Mouse (Mus musculus) neural tube, embryonic 12.5 days (tissue): Measurements from ENCODE around the gene Bax. TPM values are rescaled to one million over a fixed set of nuclear protein-coding genes. Genes with fewer than 3 reads are reported as not detected.
A peak's percentile ranks its signal among the peaks of the same experiment; 100 is the strongest.

ENCODE experiments used
- ATAC-seq: fragments of 200-750 bp; cut with Nextera tagmentation; 2 replicates; pipeline ENCODE4 v1.8.0; 2017; ENCODE audit warnings: low read depth, mild to moderate bottlenecking, moderate TSS enrichment, moderate library complexity; ENCODE audit not compliant: low FRiP score
- H3K27ac ChIP-seq: fragments of 300-500 bp; sonication (generic); 2 replicates; pipeline ENCODE4 v1.5.1; 2016
- H3K27me3 ChIP-seq: fragments of 300-500 bp; sonication (generic); replicated peaks from 2 replicates; pipeline ENCODE4 v1.6.1; 2016; ENCODE audit warnings: mild to moderate bottlenecking
- H3K36me3 ChIP-seq: fragments of 300-500 bp; sonication (generic); 2 replicates; pipeline ENCODE4 v1.6.1; 2016; ENCODE audit warnings: mild to moderate bottlenecking
- H3K4me1 ChIP-seq: fragments of 300-500 bp; sonication (generic); 2 replicates; pipeline ENCODE4 v1.6.1; 2016
- H3K4me2 ChIP-seq: fragments of 300-500 bp; sonication (generic); replicated peaks from 2 replicates; pipeline ENCODE4 v1.6.1; 2016; ENCODE audit warnings: mild to moderate bottlenecking
- H3K4me3 ChIP-seq: fragments of 300-500 bp; sonication (generic); 2 replicates; pipeline ENCODE4 v1.5.1; 2016
- H3K9ac ChIP-seq: fragments of 300-500 bp; sonication (generic); 2 replicates; pipeline ENCODE4 v1.6.1; 2016; ENCODE audit warnings: mild to moderate bottlenecking
- H3K9me3 ChIP-seq: fragments of 300-500 bp; sonication (generic); 2 replicates; pipeline ENCODE4 v1.6.1; 2016; ENCODE audit warnings: mild to moderate bottlenecking
- WGBS: fragments of 180-500 bp; shearing (Covaris S2); methylation state at CpG from one replicate; pipeline ENCODE4 v1.1.7; 2016; 5-methylcytosine and 5-hydroxymethylcytosine counted together
- polyA plus RNA-seq: library from polyadenylated mRNA; unstranded; fragments of >200 nt; fragmentation: Nextera tagmentation; extraction: Ambion mirVana; gene quantifications from 2 replicates; pipeline ENCODE4 v1.2.1, GENCODE M21; 2016

Bax gene
- polyA plus RNA-seq, 1 experiment from 2014 or later, result 262 TPM

DNA sequence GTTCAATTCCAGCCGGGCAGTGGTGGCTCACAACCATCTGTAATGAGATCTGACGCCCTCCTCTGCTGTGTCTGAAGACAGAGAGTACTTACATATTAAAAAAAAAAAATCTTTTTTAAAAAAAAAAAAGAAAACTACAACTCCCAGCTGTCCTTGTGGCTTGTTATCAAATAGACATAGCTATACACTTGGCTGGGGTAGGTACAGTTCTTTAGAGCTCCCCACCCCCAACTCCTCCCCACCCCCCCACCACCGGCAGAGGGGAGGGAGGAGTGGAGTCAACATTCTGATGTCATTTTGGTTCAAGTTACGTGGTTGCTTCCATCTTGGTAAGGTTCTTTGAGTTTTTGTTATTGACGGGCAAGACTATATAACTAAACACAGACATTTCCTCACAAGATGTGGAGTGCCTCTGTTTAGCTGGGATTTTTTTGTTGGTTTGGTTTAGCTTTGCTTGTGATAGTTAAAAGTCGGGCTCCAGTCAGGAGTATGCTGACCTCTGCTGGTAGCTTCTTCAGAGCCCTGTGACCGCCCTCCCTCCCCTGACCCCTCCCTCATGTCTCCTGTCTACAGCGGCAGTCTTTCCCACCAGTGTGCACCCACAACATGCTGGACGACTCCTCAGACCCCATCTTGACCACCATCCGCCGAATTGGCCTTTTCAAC, 19.2 kb downstream of the Bax start:
- H3K27ac ChIP-seq, result no peak overlapping the region
- no peak overlapping the region for H3K9ac ChIP-seq
- 37% methylated on average over 11 of the region's 11 CpGs for WGBS
- H3K4me2 ChIP-seq, result no peak overlapping the region
- no peaks in the 10 kb centered on the region for H3K9me3 ChIP-seq
- H3K4me1 ChIP-seq, result no peaks in the 10 kb centered on the region
- no peak overlapping the region for H3K4me3 ChIP-seq
- no peaks in the 10 kb centered on the region for H3K27me3 ChIP-seq
- no peak for ATAC-seq
- peaks cover 54% of the 10 kb centered on the region for H3K36me3 ChIP-seq

DNA sequence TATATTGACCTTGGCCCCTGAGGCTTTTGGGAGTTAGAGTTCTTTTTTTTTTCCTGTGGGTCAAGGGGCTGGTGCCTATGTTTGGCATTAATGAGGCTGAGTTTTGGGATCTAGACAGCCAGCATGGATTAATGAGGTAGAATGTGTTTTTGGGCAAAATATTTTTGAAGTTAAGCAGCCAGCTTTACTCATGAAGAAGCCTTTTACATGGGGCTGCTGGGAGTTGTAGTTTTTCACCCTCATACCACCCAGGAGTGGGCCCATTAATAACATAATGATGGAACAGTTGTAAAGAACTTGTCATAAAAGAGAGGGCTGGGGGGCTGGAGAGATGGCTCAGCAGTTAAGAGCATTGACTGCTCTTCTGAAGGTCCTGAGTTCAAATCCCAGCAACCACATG, 20.1 kb downstream of the Bax start:
- Histone ChIP-seq H3K36me3 (peaks cover 51% of the 10 kb centered on the region), H3K9me3 (no peaks in the 10 kb centered on the region), H3K27me3 (no peaks in the 10 kb centered on the region), H3K4me1 (no peaks in the 10 kb centered on the region), H3K27ac (no peak overlapping the region), H3K4me3 (no peak overlapping the region), H3K4me2 (no peak overlapping the region), H3K9ac (no peak overlapping the region)
- ATAC-seq, result no peak

GRCm38 (mm10) chr7:45443526-45444420, 22.9 kb downstream of the Bax start:
- no peaks in the 10 kb centered on the region for H3K27me3 ChIP-seq
- H3K9ac ChIP-seq, result no peak overlapping the region
- 89% methylated on average over 22 of the region's 22 CpGs for WGBS
- ATAC-seq, result no peak
- H3K4me2 ChIP-seq, result no peak overlapping the region
- H3K27ac ChIP-seq, result no peak overlapping the region
- H3K9me3 ChIP-seq, result no peaks in the 10 kb centered on the region
- peaks cover 63% of the 10 kb centered on the region for H3K36me3 ChIP-seq
- H3K4me1 ChIP-seq, result no peaks in the 10 kb centered on the region
- H3K4me3 ChIP-seq, result no peak overlapping the region

- Histone ChIP-seq H3K27ac (no peak within 1 kb of the TSS), H3K9me3 (no peaks in the 10 kb centered on the region), H3K9ac (no peak within 1 kb of the TSS), H3K27me3 (no peaks in the 10 kb centered on the region), H3K4me1 (peaks cover 42% of the 10 kb centered on the region), H3K4me2 (peak within 1 kb of the TSS; percentile 14), H3K4me3 (no peak within 1 kb of the TSS), H3K36me3 (peaks cover 23% of the 10 kb centered on the region)
- ATAC-seq, result no peak
- WGBS, result 17% methylated on average over 19 of the region's 19 CpGs
Observed at GRCm38 (mm10) chr7:45437521-45438276, 29.0 kb downstream of the Bax start, which contains the start of gene Ruvbl2. TSS of gene Ruvbl2 (minus strand) at chr7:45438096.

GRCm38 (mm10) chr7:45437046-45437445, 29.7 kb downstream of the Bax start:
- Histone ChIP-seq H3K27me3 (no peaks in the 10 kb centered on the region), H3K4me3 (no peak overlapping the region), H3K27ac (no peak overlapping the region), H3K36me3 (peaks cover 25% of the 10 kb centered on the region), H3K4me1 (peaks cover 43% of the 10 kb centered on the region), H3K4me2 (peak overlapping the region; percentile 14; the same call in 1 of the 2 replicates), H3K9ac (no peak overlapping the region), H3K9me3 (no peaks in the 10 kb centered on the region)
- WGBS, result 22% methylated on average over 6 of the region's 6 CpGs
- no peak for ATAC-seq

DNA sequence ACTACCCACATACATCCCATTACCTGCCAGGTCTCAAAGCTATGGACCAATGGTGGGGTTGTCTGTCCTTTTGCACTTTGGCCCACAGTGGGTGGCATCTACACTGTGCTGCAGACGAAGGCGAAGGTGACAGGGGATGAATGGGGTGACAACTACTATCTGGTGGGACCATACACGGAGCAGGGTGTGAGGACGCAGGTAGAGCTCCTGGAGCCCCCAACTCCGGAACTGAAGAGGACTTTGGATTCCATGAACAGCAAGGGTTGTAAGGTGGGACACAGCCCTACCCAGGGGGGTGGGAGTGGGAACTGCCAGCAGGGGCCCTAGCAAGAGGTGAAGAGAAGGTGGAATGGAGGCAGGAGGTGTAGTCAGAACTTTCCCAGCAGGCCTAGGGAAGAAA, 30.3 kb downstream of the Bax start:
- 0 out of 2 replicates have a peak overlapping the region, but pooled peaks have one; percentile 7 for H3K4me2 ChIP-seq
- H3K9me3 ChIP-seq, result no peaks in the 10 kb centered on the region
- peaks cover 27% of the 10 kb centered on the region for H3K36me3 ChIP-seq
- no peak for ATAC-seq
- WGBS, result 94% methylated on average over 5 of the region's 5 CpGs
- H3K4me3 ChIP-seq, result no peak overlapping the region
- H3K27ac ChIP-seq, result no peak overlapping the region
- peak overlapping the region; percentile 5; the same call in 1 of the 2 replicates for H3K9ac ChIP-seq
- peaks cover 43% of the 10 kb centered on the region for H3K4me1 ChIP-seq
- no peaks in the 10 kb centered on the region for H3K27me3 ChIP-seq

GRCm38 (mm10) chr7:45435038-45435437, 31.7 kb downstream of the Bax start:
- no peak overlapping the region for H3K27ac ChIP-seq
- H3K9ac ChIP-seq, result peak overlapping the region; percentile 53
- peak; percentile 7; the same call in 1 of the 2 replicates for ATAC-seq
- 3% methylated on average over 16 of the region's 16 CpGs for WGBS
- peak overlapping the region; percentile 83 for H3K4me2 ChIP-seq
- H3K4me3 ChIP-seq, result peak overlapping the region; percentile 85
- H3K9me3 ChIP-seq, result no peaks in the 10 kb centered on the region
- H3K27me3 ChIP-seq, result no peaks in the 10 kb centered on the region
- H3K4me1 ChIP-seq, result peaks cover 43% of the 10 kb centered on the region
- peaks cover 27% of the 10 kb centered on the region for H3K36me3 ChIP-seq

DNA sequence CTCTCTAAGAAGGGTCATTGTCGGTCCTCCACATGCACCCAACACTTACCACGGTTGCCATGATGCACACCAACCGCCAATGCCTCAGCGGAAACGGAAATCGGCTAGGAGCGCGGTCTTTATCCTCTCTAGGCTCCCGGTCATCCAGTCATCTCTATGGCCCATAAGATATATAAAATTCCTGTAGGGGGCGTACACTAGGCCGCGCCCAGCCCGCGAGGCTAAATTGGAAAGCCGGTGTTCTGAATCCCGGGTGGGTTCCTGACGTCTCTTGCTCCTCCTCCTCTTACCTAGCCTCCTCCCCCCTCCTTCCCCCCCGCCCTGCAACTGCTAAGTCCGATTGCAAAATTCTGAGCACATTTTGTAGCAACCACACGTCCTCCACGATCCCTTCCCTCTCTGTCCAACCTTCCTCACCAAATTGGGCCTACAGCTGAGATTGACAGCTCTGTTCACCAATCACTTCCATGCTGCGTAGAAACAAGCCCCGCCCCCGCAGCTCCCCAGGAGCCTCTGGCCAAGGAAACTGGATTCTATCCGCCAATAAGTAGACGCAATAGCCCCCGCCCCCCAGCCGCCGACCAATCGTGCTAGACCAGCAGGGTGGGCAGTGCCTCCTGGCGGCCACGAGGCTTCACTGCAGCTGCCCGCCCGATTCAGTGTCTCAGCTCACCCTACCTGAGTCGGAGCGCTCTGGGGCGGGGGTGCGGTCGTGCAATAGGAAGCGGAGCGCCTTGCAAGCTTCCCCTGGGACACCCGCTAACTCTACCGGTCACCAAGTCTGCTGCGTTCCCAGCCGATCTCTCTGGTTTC, 32.3 kb downstream of the Bax start, which contains the start of gene Gys1:
TSS of gene Gys1 (plus strand) at position 642 of the 813 bp plus-strand sequence.
- H3K36me3 ChIP-seq, result peaks cover 27% of the 10 kb centered on the region
- peak within 1 kb of the TSS; percentile 76 for H3K9ac ChIP-seq
- peak within 1 kb of the TSS; percentile 83 for H3K4me2 ChIP-seq
- H3K4me3 ChIP-seq, result peak within 1 kb of the TSS; percentile 85
- WGBS, result under 1% methylated on average over 45 of the region's 45 CpGs
- peak; percentile 97 for ATAC-seq
- no peaks in the 10 kb centered on the region for H3K9me3 ChIP-seq
- H3K27ac ChIP-seq, result peak within 1 kb of the TSS; percentile 60
- no peaks in the 10 kb centered on the region for H3K27me3 ChIP-seq
- H3K4me1 ChIP-seq, result peaks cover 43% of the 10 kb centered on the region

- Histone ChIP-seq H3K4me2 (peak overlapping the region; percentile 83), H3K27me3 (no peaks in the 10 kb centered on the region), H3K27ac (peak overlapping the region; percentile 60; the same call in 1 of the 2 replicates), H3K9me3 (no peaks in the 10 kb centered on the region), H3K9ac (peak overlapping the region; percentile 76), H3K36me3 (peaks cover 33% of the 10 kb centered on the region), H3K4me3 (peak overlapping the region; percentile 85), H3K4me1 (peaks cover 43% of the 10 kb centered on the region)
- WGBS, result 2% methylated on average over 7 of the region's 7 CpGs
- ATAC-seq, result no peak
Observed at GRCm38 (mm10) chr7:45433835-45434202, 32.9 kb downstream of the Bax start.

DNA sequence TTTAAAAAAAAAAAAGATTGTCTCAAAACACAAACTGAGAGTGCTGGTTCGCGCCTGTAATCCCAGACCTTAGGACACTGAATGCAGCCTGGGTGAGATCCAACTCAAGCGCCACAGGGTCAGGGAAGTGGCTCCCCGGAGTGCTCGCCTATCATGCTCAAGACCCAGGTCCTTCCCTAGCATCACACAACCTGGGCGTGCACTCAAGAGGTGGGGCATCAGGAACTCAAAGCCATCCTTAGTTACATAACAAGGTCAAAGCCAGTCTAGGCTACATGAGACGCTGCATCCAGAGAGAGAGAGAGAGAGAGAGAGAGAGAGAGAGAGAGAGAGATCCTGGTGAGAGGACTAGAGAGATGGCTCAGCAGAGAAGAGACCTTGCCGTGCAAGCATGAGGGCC, 40.1 kb downstream of the Bax start:
- ATAC-seq, result no peak
- H3K27ac ChIP-seq, result no peak overlapping the region
- 94% methylated on average over 8 of the region's 8 CpGs for WGBS
- peaks cover under 1% of the 10 kb centered on the region; the same call in 1 of the 2 replicates for H3K27me3 ChIP-seq
- H3K9ac ChIP-seq, result no peak overlapping the region
- H3K36me3 ChIP-seq, result peaks cover 90% of the 10 kb centered on the region
- no peaks in the 10 kb centered on the region for H3K4me1 ChIP-seq
- no peak overlapping the region for H3K4me2 ChIP-seq
- no peak overlapping the region for H3K4me3 ChIP-seq
- no peaks in the 10 kb centered on the region for H3K9me3 ChIP-seq

- H3K27me3 ChIP-seq, result peaks cover 52% of the 10 kb centered on the region
- 89% methylated on average over 14 of the region's 14 CpGs for WGBS
- H3K27ac ChIP-seq, result no peak overlapping the region
- no peak for ATAC-seq
- H3K36me3 ChIP-seq, result peaks cover 52% of the 10 kb centered on the region
- H3K4me3 ChIP-seq, result no peak overlapping the region
- no peaks in the 10 kb centered on the region for H3K4me1 ChIP-seq
- no peaks in the 10 kb centered on the region for H3K9me3 ChIP-seq
- no peak overlapping the region for H3K4me2 ChIP-seq
- no peak overlapping the region for H3K9ac ChIP-seq
Observed at GRCm38 (mm10) chr7:45421194-45421593, 45.5 kb downstream of the Bax start.
